Mouse (Mus musculus) kidney, adult 9 months (tissue): ENCODE data around the gene Sp6.

Experiments used
- DNase-seq: peaks from one replicate; pipeline ENCODE4 v3.0.0; 2022

The Sp6 gene

DNA sequence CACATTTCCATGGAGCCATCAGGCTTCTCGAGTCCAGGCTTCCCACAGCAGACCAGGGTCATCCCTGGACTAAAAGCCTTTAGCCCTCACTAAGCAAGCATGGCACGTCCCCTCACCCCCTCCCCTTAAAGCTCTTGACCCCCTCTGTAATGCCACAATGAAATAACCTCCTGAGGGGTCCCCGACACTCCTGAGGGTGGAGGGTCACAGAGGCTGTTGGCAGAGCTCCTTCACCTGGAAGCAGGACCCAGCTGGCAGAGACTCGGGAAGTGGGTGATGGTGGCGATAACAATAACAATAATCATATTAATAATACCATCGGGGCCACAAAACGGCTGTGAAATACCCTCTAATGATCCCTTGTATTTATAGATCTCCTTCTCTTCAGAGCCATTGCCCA lies 30.3 kb upstream of the Sp6 start, which contains the start of gene Sp2:
TSS of gene Sp2 (minus strand) at position 101 of the 400 bp plus-strand sequence.
- no peak for DNase-seq

DNA sequence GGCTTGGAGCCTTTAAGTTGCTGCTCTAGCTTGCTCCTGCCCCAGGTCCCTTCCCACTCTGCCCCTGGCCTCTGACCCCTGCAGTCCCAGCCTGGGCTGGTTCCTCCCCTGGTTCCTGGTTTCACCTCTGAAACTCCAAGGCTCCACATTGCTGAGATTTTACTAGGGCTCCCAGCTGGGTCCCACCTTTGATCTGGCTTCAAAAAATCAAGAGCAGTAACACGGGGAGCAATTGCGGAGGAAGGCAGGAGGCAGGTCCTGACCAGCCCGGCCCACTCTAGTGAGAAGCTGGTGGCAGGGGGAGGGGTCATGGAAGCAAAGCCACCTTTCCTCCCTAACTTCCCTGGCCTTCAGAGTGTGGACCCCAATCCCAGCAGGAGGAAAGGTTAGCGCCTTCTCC lies 28.3 kb upstream of the Sp6 start:
- DNase-seq = no peak

DNA sequence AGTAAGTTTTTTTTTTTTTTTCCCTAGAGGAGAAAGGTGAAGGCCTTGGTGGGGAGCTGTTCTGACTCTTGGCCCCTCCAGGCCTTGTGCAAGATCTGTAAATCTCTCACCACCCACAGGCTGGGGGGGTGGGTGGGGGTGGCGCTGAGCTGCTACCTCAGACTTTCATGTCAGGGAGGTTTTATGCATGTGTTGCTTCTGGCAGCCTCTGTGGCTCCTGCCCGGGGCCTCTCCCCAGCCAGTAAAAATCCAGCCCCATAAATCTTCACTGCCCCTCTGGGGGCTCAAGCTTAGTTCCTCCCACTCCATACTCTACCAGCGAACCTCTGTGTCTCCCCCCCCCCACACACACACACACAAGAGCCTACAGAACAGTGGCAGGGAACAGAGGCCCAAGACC lies 26.7 kb upstream of the Sp6 start:
- DNase-seq = no peak

DNA sequence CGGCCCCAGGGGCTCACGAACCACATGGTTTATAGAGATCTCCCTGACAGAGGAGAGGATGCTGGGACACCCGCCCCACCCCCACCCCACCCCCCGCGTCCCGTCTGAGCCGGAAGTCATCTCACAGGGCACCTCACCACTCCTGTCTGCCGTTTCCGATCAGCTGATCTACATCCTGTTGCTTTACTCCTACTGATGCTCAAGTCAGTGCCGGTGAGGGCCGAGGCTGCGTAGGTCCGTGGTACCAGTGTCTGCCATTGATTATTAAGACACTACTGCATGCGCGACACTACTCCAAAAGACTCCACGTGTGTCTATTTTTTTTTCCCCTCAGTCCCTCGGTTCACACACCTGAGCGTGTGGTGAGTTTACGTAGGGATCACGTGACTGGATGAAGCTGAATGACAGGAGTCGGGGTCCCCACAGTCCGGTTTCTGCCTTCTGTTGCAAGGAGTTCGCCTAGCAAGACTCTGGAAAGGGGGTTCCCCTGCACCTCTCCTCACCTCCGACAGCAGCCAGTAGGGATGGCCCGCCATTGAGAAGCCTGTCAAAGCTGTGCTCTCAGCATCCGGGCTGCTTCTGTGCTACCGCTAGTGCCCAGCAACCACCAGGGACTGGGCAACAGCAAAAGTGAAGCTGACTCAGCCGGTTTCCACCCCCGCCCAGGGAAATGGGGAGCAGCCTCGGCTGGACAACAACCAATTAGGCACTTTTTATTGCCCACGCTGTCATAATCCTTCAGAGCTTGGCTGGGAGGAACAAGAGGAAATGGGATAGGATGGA lies 25.1 kb upstream of the Sp6 start:
- DNase-seq = no peak

DNA sequence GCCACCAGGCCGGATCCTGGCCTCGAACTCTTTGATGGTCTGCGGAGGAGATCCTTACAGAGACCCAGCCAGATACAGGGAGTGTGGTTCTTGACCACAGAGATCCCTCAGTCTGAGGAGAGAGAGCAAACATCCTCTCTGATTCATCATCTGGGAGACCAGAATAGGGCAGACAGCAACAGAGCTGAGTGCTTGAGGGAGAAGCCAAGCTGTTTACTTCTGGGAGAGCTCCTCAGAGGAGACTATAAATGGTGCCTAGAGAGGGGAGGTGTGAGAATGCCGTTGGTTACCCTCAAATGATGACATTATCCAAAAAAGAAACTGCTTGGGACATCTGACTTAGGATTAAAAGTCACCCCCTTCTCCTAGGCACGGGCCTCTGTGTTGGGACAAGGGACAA lies 21.7 kb upstream of the Sp6 start:
- DNase-seq = no peak

DNA sequence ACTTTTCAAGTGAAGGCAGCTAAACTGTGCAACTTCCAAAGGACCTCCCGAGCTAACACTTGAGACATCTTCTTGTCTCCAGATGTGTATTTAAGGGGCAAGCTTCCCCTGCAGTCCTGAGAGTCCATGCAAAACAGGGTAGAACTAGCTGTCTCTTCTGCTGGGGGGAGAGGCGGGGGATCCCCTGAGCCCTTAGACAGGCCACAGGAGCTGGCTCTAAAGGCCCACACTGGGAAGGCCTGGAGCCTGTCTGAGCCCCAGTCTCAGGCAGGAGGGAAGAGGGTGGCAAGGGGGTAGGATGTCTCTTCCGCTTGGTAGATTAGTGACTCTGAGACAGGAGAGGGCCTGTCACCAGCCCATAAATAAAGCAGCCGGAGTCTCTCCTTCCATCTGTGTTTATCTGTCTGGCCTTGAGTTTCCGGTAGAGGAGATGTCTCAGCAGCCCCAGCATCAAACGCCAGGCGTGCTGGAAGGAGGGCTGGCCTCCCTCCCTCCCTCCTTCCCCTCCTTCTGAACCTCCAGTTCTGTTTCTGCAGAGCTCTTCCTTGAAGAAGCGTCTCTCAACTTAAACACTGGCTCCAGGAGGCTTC lies 20.4 kb upstream of the Sp6 start:
- DNase-seq = no peak

DNA sequence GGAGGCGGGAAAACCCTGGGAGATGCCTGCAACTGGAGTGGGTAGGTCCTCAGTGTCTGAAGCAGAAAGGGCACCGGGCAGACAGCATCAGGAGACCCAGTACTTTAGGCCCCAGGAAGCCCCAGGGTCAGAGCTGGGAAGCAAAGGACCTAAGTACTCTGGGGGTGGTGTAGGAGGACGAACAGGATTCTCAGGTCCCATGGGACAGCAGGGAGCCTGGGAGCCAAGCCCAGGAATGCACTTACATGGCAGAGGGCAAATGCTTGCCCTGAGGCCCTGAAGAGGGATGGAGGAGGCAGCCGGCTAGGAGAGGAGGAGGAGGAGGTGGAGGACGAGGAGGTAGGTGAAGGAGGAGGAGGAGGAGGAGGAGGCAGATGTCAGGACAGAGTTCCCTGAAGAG lies 18.2 kb upstream of the Sp6 start:
- DNase-seq = no peak

DNA sequence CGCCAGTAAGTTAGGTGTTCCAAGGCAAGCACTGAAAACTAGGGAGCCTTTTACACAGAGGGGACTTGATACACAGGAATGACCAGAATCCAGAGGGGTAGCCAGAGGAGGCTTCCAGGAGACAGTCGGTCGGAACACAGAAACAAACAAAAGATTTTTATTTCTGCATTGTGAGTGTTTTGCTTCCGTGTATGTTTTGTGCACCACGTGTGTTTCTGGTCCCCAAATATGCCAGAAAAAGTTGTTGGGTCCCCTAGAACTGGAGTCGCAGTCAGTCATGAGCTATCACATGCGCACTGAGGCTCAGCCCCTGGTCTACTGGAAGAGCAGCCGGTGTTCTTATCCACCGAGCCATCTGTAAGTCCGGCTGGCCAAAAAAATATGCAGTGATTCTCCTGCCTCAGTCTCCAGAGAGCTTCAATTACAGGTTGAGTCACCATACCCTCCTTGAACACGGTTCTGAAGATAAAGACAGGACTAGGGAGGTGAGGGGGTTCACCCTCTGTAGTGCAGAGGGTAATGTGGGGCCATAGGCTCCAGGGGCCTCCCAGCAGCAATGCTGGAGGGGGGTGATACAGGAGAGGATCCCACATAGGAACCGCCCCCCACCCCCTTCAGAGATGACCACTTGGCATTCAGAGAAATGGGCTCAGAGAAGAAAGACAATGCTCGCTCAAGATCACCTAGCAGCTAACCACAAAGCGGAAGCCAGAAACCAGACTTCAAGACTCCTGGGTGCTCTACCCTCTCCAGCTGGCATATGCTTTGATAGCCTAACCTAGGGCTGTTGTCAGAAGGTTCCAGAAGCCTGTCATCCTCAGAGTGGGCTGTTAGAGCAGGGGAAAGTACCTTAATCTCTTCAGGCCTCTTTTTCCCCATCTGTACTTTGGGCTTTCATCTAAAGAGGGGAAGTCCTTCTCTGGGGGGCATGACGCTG lies 17.1 kb upstream of the Sp6 start:
- DNase-seq = no peak

DNA sequence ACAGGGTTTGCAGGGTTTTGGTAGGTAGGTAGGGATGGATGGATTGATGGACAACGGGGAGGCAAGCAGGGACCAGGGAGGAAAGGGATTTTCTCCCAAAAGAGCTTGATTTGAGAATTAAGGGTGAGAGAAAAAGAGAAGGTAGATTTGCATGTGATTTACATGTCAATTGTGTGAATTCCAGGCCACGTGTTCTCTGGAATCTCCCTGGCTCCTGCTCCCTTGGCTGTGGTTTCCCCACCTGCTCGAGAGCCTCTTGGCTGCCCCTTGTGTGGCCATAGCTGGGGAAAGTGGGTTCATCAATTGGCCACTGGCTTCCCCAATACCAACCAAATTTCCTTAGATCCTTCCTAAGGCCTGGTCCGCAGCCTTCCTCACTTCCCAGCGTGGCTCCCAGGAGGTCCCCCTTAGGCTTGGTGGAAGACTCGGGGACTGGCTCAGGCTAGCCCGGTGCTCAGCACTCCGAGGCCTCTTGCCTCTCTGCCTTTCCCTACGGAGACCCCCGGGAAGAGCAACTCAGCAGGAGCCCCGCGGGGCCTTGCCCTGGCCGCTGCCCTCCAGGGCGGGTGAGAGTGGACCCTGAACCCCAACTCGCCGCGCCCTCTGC lies 16.3 kb upstream of the Sp6 start:
- DNase-seq = no peak

DNA sequence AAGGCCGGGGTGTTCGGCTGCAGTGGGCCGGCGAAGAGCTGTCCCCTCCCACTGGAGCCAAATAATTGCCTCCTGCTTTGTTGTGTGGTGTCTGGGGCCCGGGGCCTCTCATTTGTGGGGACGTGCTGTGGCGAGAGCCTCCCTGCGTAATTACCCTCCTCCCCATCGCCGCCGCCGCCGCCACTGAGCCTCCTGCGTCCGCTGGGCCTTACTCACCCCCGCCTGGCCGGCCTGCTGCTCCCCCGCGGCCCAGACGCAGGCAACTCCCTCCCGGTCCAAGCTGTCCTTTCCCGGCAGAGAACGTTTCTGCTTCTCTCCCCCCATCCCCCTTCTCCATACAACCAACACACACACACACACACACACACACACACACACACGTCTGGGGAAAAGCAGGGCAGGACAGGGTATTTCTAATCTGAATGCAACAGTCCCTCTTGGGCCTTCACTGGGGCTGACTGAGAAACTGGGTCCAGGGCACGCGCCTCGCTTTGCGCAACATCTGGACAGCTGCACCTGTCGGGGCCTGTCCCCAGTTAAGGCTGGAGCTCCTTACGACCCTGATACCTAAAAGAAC lies 15.7 kb upstream of the Sp6 start:
- DNase-seq = peak; percentile 56

DNA sequence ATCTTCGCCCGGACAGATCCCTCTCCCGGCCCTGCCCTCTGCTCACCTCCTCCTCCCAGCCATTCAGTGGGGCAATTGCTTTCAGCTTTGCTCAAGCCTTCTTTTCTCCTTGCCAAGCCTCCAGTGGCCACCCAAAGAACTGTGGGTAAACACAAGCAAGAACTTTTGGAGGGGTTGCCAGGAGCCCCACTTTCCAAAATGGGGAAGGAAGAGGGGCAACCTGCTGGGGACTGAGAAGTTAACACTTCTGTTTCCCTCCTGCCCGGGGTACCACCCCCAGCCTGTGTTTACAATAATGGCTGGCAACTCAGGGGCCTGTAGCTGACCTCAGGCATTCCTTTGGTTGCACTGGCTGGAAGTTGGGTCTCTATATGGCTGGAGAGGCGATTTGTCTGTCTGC lies 10.0 kb upstream of the Sp6 start:
- DNase-seq = no peak

DNA sequence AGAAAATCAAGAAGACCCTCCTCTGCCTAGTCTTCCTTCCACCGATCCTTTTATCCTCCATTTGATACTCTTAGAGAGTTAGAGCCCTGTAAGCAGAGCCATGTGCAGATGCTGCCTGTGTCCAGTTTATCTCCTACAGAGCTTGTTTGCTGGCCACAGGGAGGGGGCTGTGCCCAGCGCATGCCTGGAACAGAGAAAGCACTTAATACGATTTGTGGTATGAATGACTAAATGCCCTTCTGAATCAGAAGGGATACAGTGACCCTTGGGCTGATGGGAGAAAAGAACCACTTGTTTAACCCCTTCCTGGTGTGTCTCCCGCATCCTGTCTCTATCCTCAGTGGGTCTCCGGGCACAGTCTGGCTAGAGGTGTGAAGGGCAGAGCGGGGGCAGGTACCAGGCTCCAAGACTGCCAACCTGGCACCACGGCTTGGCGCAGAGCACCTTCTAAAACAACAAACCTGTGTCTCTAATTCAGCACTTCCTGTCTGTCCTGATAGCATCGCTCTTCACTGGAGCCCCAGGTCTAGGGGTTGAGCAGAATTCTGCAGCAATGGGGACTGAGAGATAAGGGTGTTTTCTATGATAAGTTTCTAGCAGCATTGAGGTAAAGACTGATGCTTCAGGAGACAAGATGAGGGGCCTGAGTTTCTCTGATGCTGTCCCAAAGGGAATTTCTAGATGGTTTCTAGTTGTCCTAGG lies 6.0 kb upstream of the Sp6 start:
- DNase-seq = no peak

DNA sequence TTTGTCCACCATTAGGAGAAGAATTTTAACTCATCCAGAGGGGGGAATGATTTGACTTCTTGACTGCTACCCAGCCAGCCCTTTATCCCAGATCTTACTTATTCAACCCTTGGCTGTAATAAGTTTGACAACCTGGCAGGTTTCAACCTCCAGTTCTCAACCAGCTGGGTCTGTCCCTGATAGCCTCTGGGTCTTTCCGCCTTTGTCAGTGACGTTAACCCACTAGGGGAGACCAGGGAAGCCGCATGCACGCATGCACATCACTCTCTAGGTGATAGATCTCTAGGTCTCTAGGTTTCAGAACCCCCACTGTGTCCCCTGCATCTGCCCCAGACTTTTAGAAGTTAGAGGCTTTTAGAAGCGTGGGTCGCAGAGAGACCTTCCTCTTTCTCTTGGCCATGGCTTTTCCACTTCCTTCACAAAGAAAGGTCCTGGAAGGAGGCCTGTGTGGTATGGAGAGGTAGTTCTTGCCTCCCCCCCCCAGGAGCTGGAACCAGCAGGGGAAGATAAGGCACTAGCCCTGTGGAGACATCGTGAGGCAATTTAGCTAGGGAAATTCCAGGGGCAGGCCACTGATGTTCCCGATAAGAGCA lies 3.9 kb upstream of the Sp6 start:
- no peak for DNase-seq

DNA sequence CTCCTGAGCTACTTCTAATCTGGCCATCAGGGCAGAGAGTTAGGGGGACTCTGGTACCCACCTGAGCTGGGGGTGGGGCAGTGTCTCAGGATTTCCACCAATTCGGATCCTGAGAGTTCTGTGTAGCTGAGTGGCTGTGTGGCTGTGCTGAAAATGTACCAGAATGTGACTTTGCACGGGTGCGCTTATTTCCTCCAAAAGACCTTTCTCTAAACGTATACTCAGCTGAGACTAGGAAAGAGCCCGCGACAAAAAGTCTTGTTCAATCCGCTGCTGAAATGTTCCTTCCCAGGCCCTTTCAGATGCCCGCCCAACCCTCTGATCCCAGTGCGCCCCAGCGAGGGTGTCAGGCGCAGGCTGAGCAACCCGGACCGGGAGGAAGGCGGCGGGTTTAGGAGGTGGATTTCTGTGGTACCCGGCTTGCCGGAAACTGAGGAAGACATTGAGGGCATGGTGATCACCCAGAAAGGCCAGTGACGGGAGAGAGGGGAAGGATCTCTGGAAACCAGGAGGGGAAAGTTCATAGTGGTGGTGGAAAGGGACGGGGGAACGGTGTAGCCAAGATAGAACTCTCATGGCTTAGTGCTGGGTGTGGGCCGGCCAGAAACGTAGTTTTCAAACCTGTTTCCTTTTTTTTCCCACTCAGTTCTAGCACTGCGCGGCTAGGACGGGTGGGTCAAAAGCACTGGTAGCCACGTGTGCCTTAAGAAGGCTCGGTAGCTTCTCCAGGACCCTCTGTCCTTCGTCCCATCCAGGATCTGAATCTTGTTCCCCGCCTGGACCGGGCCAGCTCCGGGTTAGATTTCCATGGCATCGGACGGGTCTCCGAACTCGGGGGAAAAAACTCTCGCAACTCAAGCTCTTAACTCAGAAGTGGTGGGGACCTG lies 4.7 kb downstream of the Sp6 start:
- DNase-seq = no peak

DNA sequence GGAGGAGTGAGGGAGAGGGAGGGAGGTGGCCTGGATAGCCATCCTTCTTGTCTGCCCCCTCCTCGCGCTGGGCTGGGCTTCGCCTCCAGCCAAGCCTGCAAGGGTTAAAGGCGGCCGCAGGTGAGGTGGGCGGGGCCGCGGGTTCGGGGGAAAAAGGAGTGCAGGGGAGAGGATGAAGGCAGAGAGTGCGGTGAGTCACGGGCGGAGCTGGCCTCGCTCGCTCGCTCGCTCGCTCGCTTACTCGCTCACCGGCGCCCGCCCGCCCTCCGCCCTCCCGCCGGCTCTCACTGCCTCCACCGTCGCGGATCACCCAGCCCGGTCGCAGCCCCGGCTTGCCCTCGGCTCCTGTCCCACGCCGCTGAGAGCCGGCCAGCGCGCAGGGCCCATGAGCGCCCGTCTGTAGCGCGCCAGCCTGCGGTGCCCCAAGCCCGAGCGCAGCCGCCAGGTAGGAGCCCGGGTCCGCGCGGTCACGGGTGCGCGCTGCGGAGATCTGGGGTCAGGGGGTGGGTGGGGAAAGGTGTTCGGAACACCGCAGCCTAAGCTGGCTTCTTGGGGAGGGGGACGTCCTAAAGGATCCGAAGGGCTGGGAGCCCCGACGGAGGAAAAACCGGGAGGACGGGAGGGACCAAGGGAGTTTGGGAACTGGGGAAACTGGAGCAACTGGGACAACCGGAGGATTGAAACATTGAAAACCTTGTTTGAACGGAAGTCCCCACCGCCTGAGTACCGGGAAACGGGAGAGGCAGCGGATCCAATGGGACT lies 5.6 kb downstream of the Sp6 start:
- DNase-seq = no peak

DNA sequence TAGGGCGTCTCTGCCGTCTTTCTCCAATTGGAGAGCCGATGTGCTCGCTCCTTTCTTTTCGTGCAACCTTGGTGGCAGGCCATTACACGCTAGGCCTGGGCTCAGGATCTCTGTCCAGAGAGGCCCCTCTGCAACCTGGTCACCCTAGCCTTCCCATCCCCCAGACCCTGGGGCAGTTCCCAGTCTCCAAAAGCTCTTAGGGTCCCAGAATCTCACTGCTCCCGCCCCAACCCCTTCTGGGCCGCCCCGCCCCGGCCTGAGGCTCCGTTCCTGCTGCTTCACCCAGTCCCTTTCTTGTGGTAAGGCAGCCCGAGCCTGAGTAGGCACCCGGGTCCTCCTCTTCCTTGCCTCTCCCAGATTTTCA lies 6.1 kb downstream of the Sp6 start:
- DNase-seq = no peak

DNA sequence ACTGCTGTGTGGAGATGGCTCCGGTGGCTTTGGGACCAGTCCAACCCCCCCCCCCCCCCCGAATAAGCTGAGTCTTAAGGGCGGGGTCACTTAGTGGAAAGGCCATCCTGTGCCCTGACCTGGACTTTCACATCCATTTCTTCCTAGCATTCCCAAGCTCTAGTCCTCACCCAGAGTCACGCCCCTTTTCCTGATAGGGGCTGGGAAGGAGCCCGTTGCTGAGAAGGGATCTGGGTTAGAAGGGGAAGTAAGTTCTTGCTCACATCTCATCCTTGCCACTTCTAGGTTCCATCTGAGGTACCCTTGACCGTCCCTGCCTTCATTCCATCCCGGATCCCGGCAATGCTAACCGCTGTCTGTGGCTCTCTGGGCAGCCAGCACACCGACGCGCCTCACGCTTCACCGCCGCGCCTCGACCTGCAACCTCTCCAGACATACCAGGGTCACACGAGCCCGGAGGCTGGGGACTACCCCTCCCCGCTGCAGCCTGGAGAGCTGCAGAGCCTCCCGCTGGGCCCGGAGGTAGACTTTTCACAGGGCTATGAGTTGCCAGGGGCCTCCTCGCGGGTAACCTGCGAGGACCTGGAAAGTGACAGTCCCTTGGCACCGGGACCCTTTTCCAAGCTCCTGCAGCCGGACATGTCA lies 8.0 kb downstream of the Sp6 start:
- DNase-seq = no peak

DNA sequence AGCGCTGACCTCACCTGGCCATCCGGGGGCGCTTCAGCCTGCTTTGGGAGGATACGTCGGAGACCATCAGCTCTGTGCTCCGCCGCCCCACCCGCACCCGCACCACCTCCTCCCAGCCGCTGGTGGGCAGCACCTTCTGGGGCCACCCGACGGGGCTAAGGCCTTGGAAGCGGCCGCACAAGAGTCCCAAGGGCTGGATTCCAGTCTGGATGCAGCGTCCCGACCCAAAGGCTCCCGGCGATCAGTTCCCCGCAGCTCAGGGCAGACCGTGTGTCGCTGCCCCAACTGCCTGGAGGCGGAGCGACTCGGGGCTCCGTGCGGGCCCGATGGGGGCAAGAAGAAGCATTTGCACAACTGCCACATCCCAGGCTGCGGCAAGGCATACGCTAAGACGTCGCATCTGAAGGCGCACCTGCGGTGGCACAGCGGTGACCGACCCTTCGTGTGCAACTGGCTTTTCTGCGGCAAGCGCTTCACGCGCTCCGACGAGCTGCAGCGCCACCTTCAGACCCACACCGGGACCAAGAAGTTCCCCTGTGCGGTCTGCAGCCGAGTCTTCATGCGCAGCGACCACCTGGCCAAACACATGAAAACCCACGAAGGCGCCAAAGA lies 8.8 kb downstream of the Sp6 start:
- DNase-seq = peak; percentile 77

DNA sequence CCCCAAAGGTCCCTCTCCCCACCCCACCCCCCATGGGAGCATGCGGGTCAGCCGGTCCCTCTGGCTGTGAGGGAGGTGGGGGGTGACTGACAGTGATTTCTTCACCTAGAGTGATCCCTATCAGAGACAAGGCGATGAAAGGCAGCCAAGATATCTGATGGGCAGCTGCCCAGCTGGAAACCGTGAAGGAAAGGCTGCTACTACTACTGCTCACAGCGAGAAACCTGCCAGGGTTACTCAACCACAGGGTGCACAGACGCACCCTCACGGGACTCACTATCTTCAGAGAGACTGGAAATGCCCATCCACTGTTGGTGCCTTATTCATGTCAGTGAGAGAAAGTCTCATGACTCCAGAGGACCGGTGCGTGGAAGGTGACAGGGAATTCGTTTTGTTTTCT lies 11.8 kb downstream of the Sp6 start:
- DNase-seq = no peak
